Mouse (Mus musculus): ENCODE data around the gene Fnbp1l. TPM values are rescaled to one million over a fixed set of nuclear protein-coding genes. Genes with fewer than 3 reads are reported as not detected.

The Fnbp1l gene
- 1.2 to 3.0 TPM (median 2.1 TPM) in 3 replicates for total RNA-seq (2017)

- no peak for ATAC-seq (replicated peaks; ENCODE audit: insufficient number of reproducible peaks, low FRiP score, low TSS enrichment, poor library complexity, severe bottlenecking)
These were observed at the start of gene Fnbp1l for GRCm38 (mm10) chr3:122618991-122619930. TSS of gene Fnbp1l (minus strand) at chr3:122619715.

- no peak for ATAC-seq (replicated peaks; ENCODE audit: insufficient number of reproducible peaks, low FRiP score, low TSS enrichment, poor library complexity, severe bottlenecking)
These were observed 41.3 kb upstream of the Fnbp1l start for GRCm38 (mm10) chr3:122660795-122661194.

- ATAC-seq (replicated peaks; ENCODE audit: insufficient number of reproducible peaks, low FRiP score, low TSS enrichment, poor library complexity, severe bottlenecking), result no peak
These were observed 39.9 kb upstream of the Fnbp1l start for GRCm38 (mm10) chr3:122659261-122659917.

- no peak for ATAC-seq (replicated peaks; ENCODE audit: insufficient number of reproducible peaks, low FRiP score, low TSS enrichment, poor library complexity, severe bottlenecking)
These were observed 27.8 kb upstream of the Fnbp1l start for GRCm38 (mm10) chr3:122647195-122647837.

- no peak for ATAC-seq (replicated peaks; ENCODE audit: insufficient number of reproducible peaks, low FRiP score, low TSS enrichment, poor library complexity, severe bottlenecking)
These were observed 20.8 kb upstream of the Fnbp1l start for GRCm38 (mm10) chr3:122640286-122640685.

GRCm38 (mm10) chr3:122639197-122639475, 19.6 kb upstream of the Fnbp1l start:
- ATAC-seq (replicated peaks; ENCODE audit: insufficient number of reproducible peaks, low FRiP score, low TSS enrichment, poor library complexity, severe bottlenecking), result 0 out of 2 replicates have a peak, but pooled peaks have one; percentile 7

- peak; percentile 95 for ATAC-seq (replicated peaks; ENCODE audit: insufficient number of reproducible peaks, low FRiP score, low TSS enrichment, poor library complexity, severe bottlenecking)
These were observed 19.0 kb upstream of the Fnbp1l start for GRCm38 (mm10) chr3:122638329-122639196.

- no peak for ATAC-seq (replicated peaks; ENCODE audit: insufficient number of reproducible peaks, low FRiP score, low TSS enrichment, poor library complexity, severe bottlenecking)
These were observed 17.8 kb upstream of the Fnbp1l start for GRCm38 (mm10) chr3:122637280-122637679.

- no peak for ATAC-seq (replicated peaks; ENCODE audit: insufficient number of reproducible peaks, low FRiP score, low TSS enrichment, poor library complexity, severe bottlenecking)
These were observed 15.7 kb upstream of the Fnbp1l start for GRCm38 (mm10) chr3:122635246-122635645.

GRCm38 (mm10) chr3:122629580-122629979, 10.1 kb upstream of the Fnbp1l start:
- ATAC-seq (replicated peaks; ENCODE audit: insufficient number of reproducible peaks, low FRiP score, low TSS enrichment, poor library complexity, severe bottlenecking), result 0 out of 2 replicates have a peak, but pooled peaks have one; percentile 47

GRCm38 (mm10) chr3:122628956-122629355, 9.4 kb upstream of the Fnbp1l start:
- no peak for ATAC-seq (replicated peaks; ENCODE audit: insufficient number of reproducible peaks, low FRiP score, low TSS enrichment, poor library complexity, severe bottlenecking)

- no peak for ATAC-seq (replicated peaks; ENCODE audit: insufficient number of reproducible peaks, low FRiP score, low TSS enrichment, poor library complexity, severe bottlenecking)
These were observed 9.0 kb upstream of the Fnbp1l start for GRCm38 (mm10) chr3:122628546-122628945.

GRCm38 (mm10) chr3:122627846-122628245, 8.3 kb upstream of the Fnbp1l start:
- ATAC-seq (replicated peaks; ENCODE audit: insufficient number of reproducible peaks, low FRiP score, low TSS enrichment, poor library complexity, severe bottlenecking), result no peak

GRCm38 (mm10) chr3:122624591-122624990, 5.1 kb upstream of the Fnbp1l start:
- no peak for ATAC-seq (replicated peaks; ENCODE audit: insufficient number of reproducible peaks, low FRiP score, low TSS enrichment, poor library complexity, severe bottlenecking)

- peak; percentile 27 for ATAC-seq (replicated peaks; ENCODE audit: insufficient number of reproducible peaks, low FRiP score, low TSS enrichment, poor library complexity, severe bottlenecking)
These were observed 893 bp upstream of the Fnbp1l start for GRCm38 (mm10) chr3:122620285-122620931.

GRCm38 (mm10) chr3:122619931-122620284, 393 bp upstream of the Fnbp1l start:
- ATAC-seq (replicated peaks; ENCODE audit: insufficient number of reproducible peaks, low FRiP score, low TSS enrichment, poor library complexity, severe bottlenecking), result no peak

GRCm38 (mm10) chr3:122618402-122618801, 1.1 kb downstream of the Fnbp1l start:
- no peak for ATAC-seq (replicated peaks; ENCODE audit: insufficient number of reproducible peaks, low FRiP score, low TSS enrichment, poor library complexity, severe bottlenecking)

GRCm38 (mm10) chr3:122617613-122618340, 1.7 kb downstream of the Fnbp1l start:
- ATAC-seq (replicated peaks; ENCODE audit: insufficient number of reproducible peaks, low FRiP score, low TSS enrichment, poor library complexity, severe bottlenecking), result no peak
